Mouse (Mus musculus): Measurements from ENCODE around the gene Thsd4. TPM values are rescaled to one million over a fixed set of nuclear protein-coding genes. Genes with fewer than 3 reads are reported as not detected.
"Not testable (repeated sequence)": the region's sequence is repeated elsewhere in the genome, so short reads cannot be mapped to it uniquely, and the experiment has no call there.

Thsd4 gene
- polyA plus RNA-seq, 1 experiment = 2.1 TPM

DNA sequence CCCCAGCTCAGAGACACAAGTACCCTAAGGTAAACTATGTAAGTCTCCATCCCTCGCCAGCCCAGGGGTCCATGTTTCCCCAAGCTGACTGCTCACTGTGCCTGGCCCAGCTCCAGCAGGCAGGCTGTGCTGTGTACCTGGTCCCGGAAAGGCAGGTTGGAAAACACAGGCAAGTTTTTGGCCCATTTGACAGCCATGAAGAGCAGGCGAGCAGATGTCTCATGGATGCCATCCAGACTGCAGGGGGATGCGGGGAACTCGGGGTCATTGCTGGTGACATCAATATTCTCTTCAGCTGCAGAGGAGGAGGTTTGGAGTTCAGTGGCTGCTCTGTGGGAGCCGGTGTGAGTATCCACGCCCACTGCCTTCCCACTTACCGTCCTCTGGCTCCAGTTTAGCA, 573.6 kb downstream of the Thsd4 start:
- 26% methylated on average over 8 of the region's 8 CpGs for WGBS
- DNase-seq (ENCODE audit: low read depth, low spot score) = no peak

DNA sequence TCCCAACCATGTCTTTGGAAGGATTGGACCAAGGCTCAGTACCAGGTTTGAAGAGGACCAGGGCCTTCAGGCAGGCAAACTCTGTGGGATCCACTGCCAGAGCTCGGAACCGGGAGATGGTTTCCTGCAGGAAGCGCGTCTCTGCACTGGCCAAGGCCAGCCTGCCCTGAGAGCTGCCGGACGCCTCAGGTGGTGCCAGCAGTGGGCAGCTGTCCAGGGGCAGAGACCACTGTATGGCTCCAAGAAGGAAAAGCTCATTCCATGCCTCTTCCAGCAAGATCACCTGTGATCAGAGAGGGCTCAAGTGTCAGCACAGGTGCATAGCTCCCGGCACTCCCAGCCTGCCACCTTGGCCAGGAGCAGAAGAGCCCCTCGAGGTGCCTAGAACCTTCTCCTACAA, 574.6 kb downstream of the Thsd4 start:
- no peak for DNase-seq (ENCODE audit: low read depth, low spot score)
- WGBS = 65% methylated on average over 8 of the region's 8 CpGs

DNA sequence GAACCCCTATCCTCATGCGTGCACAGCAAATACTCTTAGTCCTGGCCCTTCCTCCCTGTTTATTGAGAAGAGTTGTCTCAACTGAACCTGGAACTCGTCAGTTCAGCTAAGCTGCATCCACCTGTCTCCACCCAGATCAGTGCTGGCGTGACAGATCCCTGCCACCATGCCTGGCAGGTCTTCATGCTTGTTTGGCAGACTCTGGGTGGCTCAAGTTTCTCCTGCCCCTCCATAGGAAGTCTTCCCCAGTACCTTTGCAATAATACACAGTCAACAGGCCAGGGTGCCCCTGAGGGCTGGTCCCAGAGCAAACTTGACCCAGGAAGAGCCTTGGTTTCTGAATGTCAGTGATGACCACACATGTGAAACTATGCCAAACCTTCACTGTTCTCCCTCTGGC, 576.6 kb downstream of the Thsd4 start:
- WGBS = 58% methylated on average over 3 of the region's 3 CpGs
- DNase-seq (ENCODE audit: low read depth, low spot score) = no peak

DNA sequence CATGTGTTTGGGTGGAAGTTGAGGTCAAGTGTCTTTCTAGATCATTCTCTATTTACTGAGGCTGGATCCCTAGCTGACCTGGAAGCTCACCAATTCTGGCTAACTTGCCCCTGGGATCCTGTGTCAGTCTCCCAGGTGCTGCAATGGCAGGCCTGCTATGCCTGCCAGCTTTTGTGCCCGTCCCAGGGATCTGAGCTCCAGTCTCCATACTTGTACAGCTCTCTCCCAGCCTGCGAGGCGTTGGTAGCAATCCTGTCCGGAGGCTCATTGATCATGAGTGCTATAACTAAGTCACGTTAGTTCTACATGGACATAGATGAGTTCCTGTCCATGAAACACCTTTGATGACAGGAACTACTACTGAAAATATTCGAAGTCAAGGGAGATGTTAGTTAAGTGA, 578.0 kb downstream of the Thsd4 start:
- no peak for DNase-seq (ENCODE audit: low read depth, low spot score)
- WGBS = 76% methylated on average over 6 of the region's 6 CpGs

DNA sequence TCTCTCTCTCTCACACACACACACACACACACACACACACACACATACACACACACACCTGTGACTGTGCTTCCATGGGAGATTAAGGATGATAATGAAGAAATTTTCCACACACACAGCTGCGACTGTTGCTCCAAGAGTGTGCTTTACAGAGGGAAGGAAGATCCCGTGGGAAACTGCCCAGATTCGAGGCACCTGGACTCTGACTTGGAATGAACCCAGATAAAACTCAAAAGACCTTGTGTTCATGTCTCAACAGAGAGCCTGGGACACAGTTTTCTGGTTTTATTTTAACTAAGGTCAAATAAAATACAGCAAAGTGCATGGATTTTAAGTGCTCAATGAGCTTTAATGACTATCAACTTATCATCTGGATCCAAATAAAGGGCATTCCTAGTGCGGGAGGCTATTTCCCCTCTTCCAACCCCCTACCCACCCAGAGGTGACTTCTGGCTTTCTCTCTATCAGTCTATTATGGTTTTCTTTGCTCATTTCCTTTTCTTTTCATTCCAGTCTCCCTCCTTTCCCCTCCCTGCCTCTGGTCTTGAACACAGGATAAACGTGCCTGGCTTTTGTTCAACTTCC, 579.3 kb downstream of the Thsd4 start:
- no peak for DNase-seq (ENCODE audit: low read depth, low spot score)
- WGBS = 16% methylated on average over 5 of the region's 5 CpGs

DNA sequence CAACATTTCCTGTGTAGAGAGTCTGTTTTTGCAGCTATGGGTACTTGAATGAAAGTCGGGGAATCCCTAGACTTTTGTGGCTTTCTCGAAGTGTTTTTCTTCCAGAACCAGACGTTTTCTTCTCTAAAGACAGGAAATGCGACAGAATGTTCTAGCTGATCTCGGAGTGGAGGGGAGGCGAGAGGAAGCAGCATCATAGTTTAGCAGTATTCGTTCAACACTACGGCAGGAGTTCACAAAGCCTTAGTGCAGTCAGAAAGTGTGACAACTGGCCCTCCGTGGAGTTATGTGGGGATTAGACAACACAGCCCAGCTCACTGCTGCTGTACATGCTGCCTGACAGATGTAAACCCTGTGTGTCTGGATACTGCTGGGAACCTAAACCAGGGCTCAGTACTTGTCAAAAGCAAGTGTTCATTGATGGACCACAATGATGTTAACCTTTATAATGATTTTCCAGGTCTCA, 579.9 kb downstream of the Thsd4 start:
- no peak for DNase-seq (ENCODE audit: low read depth, low spot score)
- WGBS = 12% methylated on average over 9 of the region's 9 CpGs

DNA sequence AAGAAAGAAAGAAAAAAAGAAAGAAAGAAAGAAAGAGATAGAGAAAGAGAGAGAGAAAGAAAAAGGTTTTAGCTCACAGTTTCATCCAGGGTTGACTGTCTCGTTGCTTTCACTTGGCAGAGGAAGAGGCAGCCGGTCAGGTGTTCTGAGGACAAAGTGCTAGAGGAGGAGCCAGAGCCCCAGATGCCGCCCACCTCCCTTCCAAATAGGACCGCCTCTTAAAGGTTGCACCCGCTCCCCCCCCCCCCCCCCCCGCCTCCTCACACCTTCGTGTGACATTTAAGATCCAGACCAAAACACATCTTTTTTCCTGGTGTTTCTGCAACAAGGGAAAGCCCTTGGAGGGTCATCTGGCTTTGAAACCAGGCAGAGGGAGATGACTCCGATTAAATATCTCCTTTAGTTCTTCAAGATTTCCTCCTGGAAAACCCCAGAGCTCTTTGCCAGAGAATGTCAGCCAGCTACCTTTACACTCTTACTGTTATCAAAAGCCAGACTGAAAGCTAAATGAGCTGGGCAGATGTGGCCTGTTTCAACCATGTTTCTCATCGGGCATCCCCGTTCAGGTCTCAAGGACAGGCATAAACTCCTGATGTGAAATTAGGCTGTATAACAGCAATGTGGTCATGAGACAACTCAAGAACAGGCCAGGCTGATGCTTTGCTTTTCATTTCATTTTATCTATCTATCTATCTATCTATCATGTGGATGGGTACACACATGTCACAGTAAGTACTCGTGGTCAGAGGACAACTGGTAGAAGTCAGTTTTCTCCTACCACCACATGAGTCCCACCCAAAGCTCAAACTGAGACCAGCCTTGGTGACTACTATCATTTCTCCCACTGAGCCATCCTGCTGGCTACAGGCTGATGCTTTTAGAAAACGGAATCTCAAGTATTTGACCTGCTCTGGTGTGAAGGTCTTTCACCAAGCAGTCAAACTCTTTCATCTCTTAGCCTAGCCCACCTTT, 580.6 kb downstream of the Thsd4 start:
- WGBS = 29% methylated on average over 11 of the region's 12 CpGs
- no peak for DNase-seq (ENCODE audit: low read depth, low spot score)

DNA sequence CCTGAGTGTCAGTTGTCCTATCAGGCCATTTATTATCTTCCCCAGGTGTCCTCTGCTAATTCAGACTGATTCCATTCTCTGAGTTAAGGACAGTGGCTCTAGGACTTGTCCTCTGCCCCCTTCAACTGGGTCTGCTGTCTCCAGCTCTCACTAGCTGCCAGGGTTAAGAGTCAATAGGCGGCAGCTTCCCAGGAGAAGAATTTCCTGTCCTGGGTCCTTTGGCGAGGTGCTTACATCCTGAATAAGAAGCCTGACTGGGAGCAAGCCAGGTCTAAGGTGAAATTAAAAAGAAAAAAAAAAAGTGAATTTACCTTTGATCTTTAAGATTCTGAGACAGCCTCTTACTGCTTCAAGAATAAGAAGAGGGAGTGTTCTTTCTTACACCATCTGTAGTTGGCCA, 582.2 kb downstream of the Thsd4 start:
- DNase-seq (ENCODE audit: low read depth, low spot score) = no peak
- WGBS = 28% methylated on average over 2 of the region's 2 CpGs

DNA sequence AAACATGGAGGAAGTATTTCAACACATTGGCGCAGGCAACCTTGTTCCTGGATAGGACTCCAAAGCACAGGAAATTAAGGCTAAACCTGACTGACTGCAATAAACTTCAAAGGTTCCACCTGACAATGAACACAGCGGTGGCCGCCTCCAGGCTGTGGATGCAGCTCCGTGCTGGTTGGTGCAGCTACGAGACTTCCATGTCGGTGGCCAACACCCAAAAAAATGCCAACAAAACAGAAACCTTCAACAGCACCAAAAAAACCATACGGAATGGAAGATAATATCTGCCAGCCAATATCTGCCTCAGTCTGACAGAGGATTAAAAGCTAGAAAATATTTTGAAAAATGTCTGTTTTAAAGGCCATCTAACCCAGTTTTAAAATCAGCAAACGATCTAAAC, 583.3 kb downstream of the Thsd4 start:
- no peak for DNase-seq (ENCODE audit: low read depth, low spot score)
- 29% methylated on average over 8 of the region's 8 CpGs for WGBS

DNA sequence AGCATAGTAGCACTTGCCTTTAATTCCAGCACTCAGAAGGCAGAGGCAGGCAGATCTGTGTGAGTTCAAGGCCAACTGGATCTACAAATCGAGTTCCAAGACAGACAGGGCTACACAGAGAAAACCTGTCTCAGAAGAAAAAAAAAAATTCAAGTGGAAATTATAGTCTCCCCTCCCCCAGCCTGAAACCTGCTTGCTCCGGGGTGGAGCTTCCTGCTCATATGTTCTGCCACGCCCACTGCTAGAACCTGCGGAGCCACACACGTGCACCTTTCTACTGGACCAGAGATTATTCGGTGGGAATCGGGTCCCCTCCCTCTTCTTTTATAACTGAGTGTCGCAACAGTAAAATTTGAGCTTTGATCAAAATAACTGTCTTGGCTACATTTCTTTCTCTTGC, 586.0 kb downstream of the Thsd4 start:
- 35% methylated on average over 8 of the region's 8 CpGs for WGBS
- DNase-seq (ENCODE audit: low read depth, low spot score) = not testable (repeated sequence)

DNA sequence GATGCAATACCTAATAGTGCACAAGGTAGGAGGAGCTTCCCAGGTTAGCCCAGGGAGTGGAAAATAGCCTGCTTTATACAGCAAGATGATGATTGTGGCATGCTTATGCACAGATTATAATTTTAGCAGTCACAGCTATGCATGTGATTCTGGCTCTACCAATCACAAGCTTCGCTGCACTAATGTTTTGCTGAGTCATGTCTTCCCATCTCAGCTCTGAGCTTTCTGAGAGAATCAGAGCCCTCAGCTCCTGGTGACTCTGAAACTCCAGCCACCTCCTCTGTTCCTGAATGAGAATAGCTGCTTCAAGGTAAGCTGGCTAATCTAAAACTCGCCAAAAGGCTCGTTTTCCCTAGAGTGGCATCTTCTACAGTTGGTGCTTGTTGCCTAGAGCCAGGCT, 591.6 kb downstream of the Thsd4 start:
- WGBS = 68% methylated on average over 3 of the region's 3 CpGs
- no peak for DNase-seq (ENCODE audit: low read depth, low spot score)

Other genes starting within 250 kb of the Thsd4 start
- 6.1 and 6.3 TPM in 2 replicates for gene Lrrc49, start 166.1 kb upstream of the Thsd4 start, polyA plus RNA-seq (2012; rRNA removed)
- 0.77 TPM in 2 replicates for gene Larp6, start 190.9 kb upstream of the Thsd4 start, polyA plus RNA-seq (2012; rRNA removed)